Comparison of ENCODE assay signal across 9 mouse cellular contexts in the genomic region with DNA sequence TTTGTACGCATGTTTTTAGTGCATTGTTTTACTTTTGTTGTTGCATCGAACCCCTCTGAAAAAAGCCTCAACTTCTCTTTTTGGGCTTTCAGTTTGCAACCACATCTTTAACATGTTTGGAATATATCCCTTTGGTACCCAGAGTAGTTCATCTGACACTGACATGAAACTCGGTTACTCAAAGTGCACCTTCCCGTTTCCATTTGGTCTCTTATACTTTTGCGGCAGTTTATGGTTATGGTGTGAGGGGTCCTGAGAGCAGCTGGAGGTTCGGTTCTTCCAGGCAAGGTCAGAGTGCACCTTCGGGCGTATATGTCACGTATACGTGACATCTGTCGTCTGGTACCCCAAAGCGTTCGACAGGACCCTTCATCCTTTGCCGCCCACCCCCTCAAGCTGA. TPM values are rescaled to one million over a fixed set of nuclear protein-coding genes. Genes with fewer than 3 reads are reported as not detected.
DNase-seq lines count a peak whose midpoint lies in the region; ATAC-seq and TF ChIP-seq lines count a peak whose summit lies in the region.
"Had no signal": no experiment of that assay in that cellular context is flagged by ENCODE, and none has a peak within 500 bp of the region (broad histone marks: within the 10 kb centered on the region; RNA-seq: fewer than 3 reads in every experiment).

No protein-coding gene starts in this region.

- peak overlapping the region; percentile 72 for H3K4me3 ChIP-seq in lung, embryonic 16.5 days (ENCODE audit: low read length)
- peak overlapping the region; percentile 71 for H3K4me3 ChIP-seq in erythroblast, embryonic 14.5 days (replicated peaks)
- peak overlapping the region; percentile 54 for H3K4me3 ChIP-seq in limb, embryonic 13.5 days
- H3K4me3 ChIP-seq in small intestine, adult 2 months (ENCODE audit: low read depth, low read length) = peak overlapping the region; percentile 86

- 16% methylated on average over 14 of the region's 14 CpGs for WGBS in lung, embryonic 16.5 days
- WGBS in limb, embryonic 13.5 days = 16% methylated on average over 14 of the region's 14 CpGs
- 18% methylated on average over 14 of the region's 14 CpGs for whole genome bisulfite sequencing in small intestine, adult 2 months

- H3K36me3 ChIP-seq in lung, embryonic 16.5 days (ENCODE audit: control insufficient read depth, insufficient read depth, low read length) = no peaks in the 10 kb centered on the region
- H3K36me3 ChIP-seq in erythroblast, embryonic 14.5 days (ENCODE audit: control insufficient read depth) = no peaks in the 10 kb centered on the region
- no peaks in the 10 kb centered on the region for H3K36me3 ChIP-seq in limb, embryonic 13.5 days
- peaks cover 4% of the 10 kb centered on the region; the same call in 1 of the 2 replicates for H3K36me3 ChIP-seq in small intestine, adult 2 months (ENCODE audit: control insufficient read depth, insufficient read depth, low read length)

- no peak for TF ChIP-seq CTCF in small intestine, adult 2 months (IDR thresholded peaks at IDR 0.05; ENCODE audit: extremely low read depth, insufficient read length, insufficient replicate concordance, low read depth, low read length)

- TF ChIP-seq POLR2A in small intestine, adult 2 months (IDR thresholded peaks at IDR 0.05; ENCODE audit: low read depth, low read length) = no peak

- no peak; the same call in 1 of the 2 replicates for ATAC-seq in lung, embryonic 16.5 days (ENCODE audit: low read depth)
- ATAC-seq in limb, embryonic 13.5 days (ENCODE audit: low FRiP score, low read depth) = no peak

- peak overlapping the region; percentile 98 for H3K4me2 ChIP-seq in lung, embryonic 16.5 days (ENCODE audit: low read depth, low read length)
- H3K4me2 ChIP-seq in limb, embryonic 13.5 days (replicated peaks) = peak overlapping the region; percentile 88

- no peak for DNase-seq in lung, postnatal 14 days
- no peak for DNase-seq in ovary, postnatal 10 days (ENCODE audit: low spot score)
- DNase-seq in adrenal gland, postnatal 14 days = no peak
- DNase-seq in frontal cortex, postnatal 10 days (ENCODE audit: low spot score in 2 of 2) = no peak

- peaks cover 5% of the 10 kb centered on the region; the same call in 1 of the 2 replicates for H3K4me1 ChIP-seq in lung, embryonic 16.5 days (replicated peaks; ENCODE audit: control insufficient read depth, insufficient read depth, low read length)
- H3K4me1 ChIP-seq in erythroblast, embryonic 14.5 days (ENCODE audit: control insufficient read depth) = peaks cover 18% of the 10 kb centered on the region
- peaks cover 12% of the 10 kb centered on the region for H3K4me1 ChIP-seq in limb, embryonic 13.5 days
- peaks cover 13% of the 10 kb centered on the region for H3K4me1 ChIP-seq in small intestine, adult 2 months (ENCODE audit: control insufficient read depth, insufficient read depth, insufficient read length, low read length)

- H3K27ac ChIP-seq in lung, embryonic 16.5 days (ENCODE audit: low read length) = no peak overlapping the region
- no peak overlapping the region for H3K27ac ChIP-seq in limb, embryonic 13.5 days
- H3K27ac ChIP-seq in small intestine, adult 2 months (ENCODE audit: insufficient read depth, low read depth, low read length) = peak overlapping the region; percentile 12; the same call in 1 of the 2 replicates
- H3K27ac ChIP-seq: macrophage had no signal

- no peaks in the 10 kb centered on the region for H3K9me3 ChIP-seq in lung, embryonic 16.5 days (ENCODE audit: control insufficient read depth, low read length)
- H3K9me3 ChIP-seq in erythroblast, embryonic 14.5 days (ENCODE audit: control insufficient read depth, low read length) = no peaks in the 10 kb centered on the region
- no peaks in the 10 kb centered on the region for H3K9me3 ChIP-seq in limb, embryonic 13.5 days

- peaks cover 66% of the 10 kb centered on the region for H3K27me3 ChIP-seq in lung, embryonic 16.5 days (ENCODE audit: control insufficient read depth, insufficient read depth, low read depth, low read length)
- peaks cover 76% of the 10 kb centered on the region for H3K27me3 ChIP-seq in erythroblast, embryonic 14.5 days (ENCODE audit: control insufficient read depth)
- H3K27me3 ChIP-seq in limb, embryonic 13.5 days = peaks cover 84% of the 10 kb centered on the region
- 0 out of 2 replicates have a peak, but pooled peaks cover 3% of the 10 kb centered on the region for H3K27me3 ChIP-seq in small intestine, adult 2 months (ENCODE audit: control insufficient read depth, insufficient read depth, low read length)

- H3K9ac ChIP-seq in lung, embryonic 16.5 days (ENCODE audit: low read length) = peak overlapping the region; percentile 75; the same call in 1 of the 2 replicates
- 0 out of 2 replicates have a peak overlapping the region, but pooled peaks have one; percentile 63 for H3K9ac ChIP-seq in limb, embryonic 13.5 days

RNA-seq across cellular contexts. Expression of a gene that starts 0.3 kb away (rescaled TPM):
- polyA plus RNA-seq in lung, embryonic 16.5 days (2015; fragmentation: Nextera tagmentation; extraction: Ambion mirVana) = 2.2 and 3.0 TPM in 2 replicates
- polyA plus RNA-seq in erythroblast, embryonic 14.5 days (2012) = 0.21 and 0.31 TPM in 2 replicates
- 0.97 and 1.0 TPM in 2 replicates for polyA plus RNA-seq in limb, embryonic 13.5 days (2015; fragmentation: Nextera tagmentation; extraction: Ambion mirVana)
- 189 and 283 TPM in 2 replicates for polyA plus RNA-seq in small intestine, adult 2 months (2012; rRNA removed)
- total RNA-seq in adrenal gland, postnatal 14 days (2021) = 5.0 and 5.8 TPM in 2 replicates

RNA-seq across cellular contexts. Expression of a gene that starts 10.5 kb away (rescaled TPM):
- polyA plus RNA-seq in lung, embryonic 16.5 days (2015; fragmentation: Nextera tagmentation; extraction: Ambion mirVana) = 188 and 194 TPM in 2 replicates
- 28.4 and 31.6 TPM in 2 replicates for polyA plus RNA-seq in erythroblast, embryonic 14.5 days (2012)
- polyA plus RNA-seq in limb, embryonic 13.5 days (2015; fragmentation: Nextera tagmentation; extraction: Ambion mirVana) = 193 and 199 TPM in 2 replicates
- 54.6 and 82.5 TPM in 2 replicates for polyA plus RNA-seq in small intestine, adult 2 months (2012; rRNA removed)
- 77.5 and 87.3 TPM in 2 replicates for total RNA-seq in adrenal gland, postnatal 14 days (2021)

RNA-seq across cellular contexts. Expression of a gene that starts 17.3 kb away (rescaled TPM):
- 68.3 and 69.7 TPM in 2 replicates for polyA plus RNA-seq in lung, embryonic 16.5 days (2015; fragmentation: Nextera tagmentation; extraction: Ambion mirVana)
- polyA plus RNA-seq in erythroblast, embryonic 14.5 days (2012) = 5.5 and 9.0 TPM in 2 replicates
- polyA plus RNA-seq in limb, embryonic 13.5 days (2015; fragmentation: Nextera tagmentation; extraction: Ambion mirVana) = 125 and 135 TPM in 2 replicates
- 10.3 and 11.5 TPM in 2 replicates for polyA plus RNA-seq in small intestine, adult 2 months (2012; rRNA removed)
- total RNA-seq in adrenal gland, postnatal 14 days (2021) = 2.6 and 2.7 TPM in 2 replicates

RNA-seq across cellular contexts. Expression of a gene that starts 22.6 kb away (rescaled TPM):
- 36.3 and 36.8 TPM in 2 replicates for polyA plus RNA-seq in lung, embryonic 16.5 days (2015; fragmentation: Nextera tagmentation; extraction: Ambion mirVana)
- 0.02 TPM in 1 of 2 replicates, not detected in the other for polyA plus RNA-seq in erythroblast, embryonic 14.5 days (2012)
- polyA plus RNA-seq in limb, embryonic 13.5 days (2015; fragmentation: Nextera tagmentation; extraction: Ambion mirVana) = 35.3 and 36.2 TPM in 2 replicates
- 10.9 and 14.5 TPM in 2 replicates for polyA plus RNA-seq in small intestine, adult 2 months (2012; rRNA removed)
- total RNA-seq in adrenal gland, postnatal 14 days (2021) = 34.2 and 42.3 TPM in 2 replicates

RNA-seq across cellular contexts. Expression of a gene that starts 25.7 kb away (rescaled TPM):
- polyA plus RNA-seq in lung, embryonic 16.5 days (2015; fragmentation: Nextera tagmentation; extraction: Ambion mirVana) = 6.9 and 7.4 TPM in 2 replicates
- polyA plus RNA-seq in erythroblast, embryonic 14.5 days (2012) = 3.2 and 3.3 TPM in 2 replicates
- 11.3 and 12.1 TPM in 2 replicates for polyA plus RNA-seq in limb, embryonic 13.5 days (2015; fragmentation: Nextera tagmentation; extraction: Ambion mirVana)
- 8.5 and 17.9 TPM in 2 replicates for polyA plus RNA-seq in small intestine, adult 2 months (2012; rRNA removed)
- 32.8 and 43.1 TPM in 2 replicates for total RNA-seq in adrenal gland, postnatal 14 days (2021)

Comparison
In these comparisons a context has a peak if more than half of its experiments do, and no peak if none do; other contexts are left out.
1. RNA of a gene that starts 0.3 kb away (polyA plus RNA-seq): 189 to 283 TPM in small intestine, adult 2 months; 2.2 to 3.0 TPM in lung, embryonic 16.5 days, 0.97 to 1.0 TPM in limb, embryonic 13.5 days and 0.21 to 0.31 TPM in erythroblast, embryonic 14.5 days; every median in the first group is over 10 times any median in the second.
2. Peak in every context shown above with its lines, with median percentiles within 50 percentile points of each other: H3K4me3 ChIP-seq.